Mouse (Mus musculus): ENCODE results near the gene Drosha. TPM values are rescaled to one million over a fixed set of nuclear protein-coding genes. Genes with fewer than 3 reads are reported as not detected.
"Not testable (repeated sequence)": the region's sequence is repeated elsewhere in the genome, so short reads cannot be mapped to it uniquely, and the experiment has no call there.

Drosha gene
- total RNA-seq, 4 experiments from 2014 or later = 33.7 to 42.1 (median 38.8) TPM

DNA sequence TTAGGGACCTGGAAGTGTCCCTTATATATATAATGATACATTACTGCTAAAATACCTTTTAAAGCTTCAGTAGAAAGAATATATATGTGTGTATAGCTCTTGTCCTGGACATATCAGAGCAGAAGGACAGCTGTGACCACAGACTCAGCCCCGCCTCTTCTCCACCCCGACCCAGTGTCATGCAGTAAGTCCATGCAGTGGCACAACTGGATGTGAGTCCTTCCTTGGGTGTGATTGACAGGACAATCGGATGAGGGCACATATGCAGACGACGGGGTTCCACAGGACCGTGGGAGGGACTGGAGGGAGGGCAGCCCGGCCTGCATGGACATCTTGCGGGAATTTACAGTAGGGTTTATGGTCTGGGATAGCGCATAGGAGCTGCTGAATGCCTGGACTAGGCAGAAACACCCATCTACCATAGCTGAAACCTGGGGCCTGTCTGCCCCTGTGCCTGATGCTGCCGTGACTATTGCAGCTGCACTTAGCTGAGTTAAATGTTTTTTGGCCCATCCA, 111.7 kb downstream of the Drosha start:
- DNase-seq (ENCODE audit: low spot score) = no peak

DNA sequence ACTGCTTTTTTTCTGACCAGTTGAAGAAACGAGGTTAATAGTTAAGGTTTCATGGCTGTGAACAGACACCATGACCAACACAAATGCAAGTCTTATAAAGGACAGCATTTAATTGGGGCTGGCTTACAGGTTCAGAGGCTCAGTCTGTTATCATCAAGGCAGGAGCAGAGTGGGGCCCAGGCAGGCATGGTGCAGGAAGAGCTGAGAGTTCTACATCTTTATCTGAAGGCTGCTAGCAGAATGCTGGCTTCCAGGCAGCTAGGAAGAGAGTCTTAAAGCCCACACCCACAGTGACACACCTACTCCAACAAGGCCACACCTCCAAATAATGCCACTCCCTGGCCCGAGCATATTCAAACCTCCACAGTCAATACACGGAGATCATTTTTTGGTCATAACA, 112.7 kb downstream of the Drosha start:
- DNase-seq (ENCODE audit: low spot score) = not testable (repeated sequence)

DNA sequence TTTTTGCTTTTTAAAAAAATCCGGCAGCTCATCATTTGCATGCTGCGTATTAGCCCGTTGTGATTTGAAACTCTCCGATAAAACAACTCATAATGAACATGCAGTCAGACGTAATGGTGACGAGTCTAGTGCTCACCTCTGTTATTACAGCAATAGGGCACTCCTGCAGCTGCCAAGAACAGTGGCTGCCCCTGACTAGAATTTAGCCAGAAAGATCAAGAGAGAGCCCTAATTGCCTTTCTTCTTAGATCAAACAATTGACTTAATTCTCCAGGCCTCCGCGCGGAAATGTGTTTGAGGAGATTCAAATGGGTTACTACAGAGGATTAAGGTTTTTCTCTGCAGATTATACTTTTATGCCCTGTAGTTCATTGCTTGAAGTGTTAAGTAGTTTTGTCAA, 116.5 kb downstream of the Drosha start:
- DNase-seq (ENCODE audit: low spot score) = no peak

DNA sequence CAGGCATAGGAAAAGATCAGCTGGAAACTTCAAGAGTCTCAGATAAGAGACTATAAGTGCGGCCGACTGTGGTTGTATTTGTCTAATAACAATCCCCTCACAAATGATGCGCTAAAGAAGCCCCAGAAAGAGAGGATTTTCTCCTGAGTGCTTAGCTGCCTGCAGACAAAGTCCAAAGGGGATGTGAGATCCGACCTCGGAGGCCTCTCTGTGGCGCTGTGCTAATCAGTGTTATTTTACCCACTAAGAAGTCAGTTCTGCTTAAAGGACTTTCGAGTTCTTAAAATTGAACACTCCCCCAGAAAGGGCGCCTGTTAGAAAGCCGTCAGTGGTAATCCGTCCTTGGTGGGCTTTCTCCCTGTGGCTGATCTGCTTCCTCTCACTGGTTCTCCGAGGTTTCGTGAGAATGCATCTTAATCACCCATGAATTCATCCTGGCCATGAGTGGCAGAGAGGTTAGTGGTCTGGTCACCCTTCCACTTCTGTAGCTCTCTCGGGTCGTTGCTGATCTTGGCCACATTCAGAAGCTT, 117.1 kb downstream of the Drosha start:
- DNase-seq (ENCODE audit: low spot score) = no peak

DNA sequence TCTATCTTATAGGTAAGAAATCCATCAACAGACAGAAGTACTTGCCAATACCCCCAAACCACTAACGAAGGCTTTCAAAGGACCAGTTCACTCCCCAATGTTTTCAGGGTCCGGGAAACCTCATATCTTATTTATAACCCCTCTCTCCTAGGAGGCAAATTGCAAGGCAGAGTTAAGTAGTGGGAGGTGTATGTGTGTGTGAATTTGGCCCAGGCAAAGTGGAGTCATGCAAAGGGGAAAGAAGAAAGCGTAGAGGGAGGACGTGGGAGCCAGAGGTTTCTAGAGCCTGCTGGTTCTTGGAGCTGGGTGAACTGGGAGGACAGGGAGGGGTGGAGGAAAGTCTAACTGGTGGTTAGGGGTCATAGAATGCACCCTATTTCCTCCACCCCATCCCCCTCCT, 117.8 kb downstream of the Drosha start:
- DNase-seq (ENCODE audit: low spot score) = no peak

DNA sequence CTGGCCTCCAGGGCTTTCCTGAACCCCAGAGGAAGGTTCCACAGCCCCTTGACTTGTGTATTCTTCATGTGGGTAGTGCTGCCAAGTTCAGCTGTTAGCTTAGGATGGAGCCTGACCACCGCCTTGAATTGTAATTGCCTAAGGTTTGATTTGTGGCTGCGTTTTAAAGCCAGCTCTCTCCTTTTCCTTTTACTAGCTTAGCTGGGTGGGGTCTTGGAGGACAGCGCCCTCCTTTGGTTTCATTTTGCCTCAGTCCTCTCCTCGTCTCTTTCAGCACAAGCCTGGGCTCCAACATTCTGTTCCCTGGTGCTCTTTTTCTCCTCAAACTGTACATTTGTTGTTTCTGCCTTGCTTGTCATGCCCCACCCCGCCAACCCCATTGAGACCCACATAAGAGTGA, 133.4 kb downstream of the Drosha start:
- DNase-seq (ENCODE audit: low spot score) = no peak

DNA sequence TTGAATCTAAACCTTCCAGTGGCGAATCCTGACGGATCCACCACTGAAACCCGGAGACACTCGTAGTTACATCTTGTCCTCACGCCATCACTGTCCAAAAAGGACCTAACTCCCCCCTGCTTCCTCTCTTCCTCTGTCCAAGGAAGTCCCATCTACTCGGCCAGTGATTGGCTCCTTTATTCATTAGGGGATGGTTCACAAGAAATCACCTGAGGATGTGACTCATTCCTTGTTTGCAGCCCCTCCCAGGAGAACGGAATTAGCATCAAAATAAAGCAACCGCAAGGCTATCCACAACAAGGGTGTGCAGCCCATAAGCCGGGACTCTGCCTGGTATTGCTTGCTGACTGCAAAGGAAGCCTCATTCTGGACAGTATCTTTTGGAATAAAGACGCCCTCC, 137.6 kb downstream of the Drosha start:
- no peak for DNase-seq (ENCODE audit: low spot score)

DNA sequence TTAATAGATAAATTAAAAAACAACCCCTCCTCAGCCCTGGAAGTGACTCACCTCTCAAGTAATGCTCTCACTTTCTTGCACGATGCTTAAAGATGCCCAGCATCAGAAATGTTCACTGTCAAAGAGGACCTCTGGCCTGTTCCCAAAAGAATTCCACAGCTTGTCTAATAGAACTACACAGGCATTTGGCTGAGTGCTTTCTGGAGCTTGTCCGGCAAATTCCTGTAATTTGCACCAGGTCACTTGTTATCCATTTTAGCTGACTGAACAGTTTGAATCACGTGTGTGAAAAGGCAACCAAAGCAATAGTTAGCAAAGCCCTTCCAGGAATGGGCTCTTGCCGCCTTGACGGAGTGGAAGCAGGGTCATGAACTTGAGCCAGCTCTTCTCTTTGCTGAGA, 140.6 kb downstream of the Drosha start:
- DNase-seq (ENCODE audit: low spot score) = no peak

DNA sequence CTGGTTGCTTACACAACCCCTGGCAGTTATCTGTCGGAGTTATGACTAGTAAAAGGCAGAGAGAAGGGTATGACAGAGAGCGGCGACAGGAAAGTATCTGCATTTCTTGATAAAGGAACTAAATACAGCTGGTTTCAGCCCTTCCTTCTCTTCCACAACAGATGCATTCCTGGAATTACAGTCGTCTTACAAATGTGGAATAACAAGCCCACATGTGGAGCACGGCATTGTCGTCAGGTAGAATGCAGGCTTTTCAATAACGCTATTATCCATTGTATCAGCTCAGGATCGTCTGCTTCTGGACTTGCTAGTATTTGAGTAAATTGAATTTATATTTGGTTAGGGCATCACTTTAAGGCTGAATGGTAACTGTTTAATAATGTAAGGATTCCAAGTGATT, 144.2 kb downstream of the Drosha start:
- no peak for DNase-seq (ENCODE audit: low spot score)

DNA sequence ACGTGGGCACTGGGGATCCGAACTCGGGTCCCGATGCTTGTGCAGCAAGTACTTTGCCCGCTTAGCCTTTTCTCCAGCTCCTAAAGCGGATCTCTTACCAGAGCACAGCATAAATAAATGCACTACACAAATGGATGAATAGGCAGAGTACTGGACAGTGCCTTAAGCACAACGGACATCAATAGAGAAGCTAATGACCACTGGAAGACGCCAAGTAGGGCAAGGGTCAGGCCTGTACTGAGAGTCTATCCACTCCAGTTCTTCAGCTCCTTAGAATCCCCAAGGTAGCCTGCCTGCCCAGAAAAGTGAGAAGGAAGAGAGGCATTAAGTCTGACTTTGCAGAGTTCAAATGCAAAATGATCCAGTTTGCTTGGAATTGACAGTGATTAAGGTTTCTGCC, 147.8 kb downstream of the Drosha start:
- no peak for DNase-seq (ENCODE audit: low spot score)

Small RNA genes lying within 50 kb of the gene (microRNA-seq; reads per million reads assigned to microRNA genes)
- not detected for gene Gm47288

Other genes with a start within 250 kb of the Drosha start
- gene Pdzd2, start 84.9 kb upstream of the Drosha start, total RNA-seq (2022) = 10 to 100 TPM; 65.7 to 97.5 (median 80.6) TPM
- gene 6030458C11Rik, start 166 bp upstream of the Drosha start, total RNA-seq (2022) = 10 to 100 TPM; 13.7 to 15.1 (median 14.3) TPM